Comparison of ENCODE assay signal across 14 mouse cellular contexts in the genomic region with DNA sequence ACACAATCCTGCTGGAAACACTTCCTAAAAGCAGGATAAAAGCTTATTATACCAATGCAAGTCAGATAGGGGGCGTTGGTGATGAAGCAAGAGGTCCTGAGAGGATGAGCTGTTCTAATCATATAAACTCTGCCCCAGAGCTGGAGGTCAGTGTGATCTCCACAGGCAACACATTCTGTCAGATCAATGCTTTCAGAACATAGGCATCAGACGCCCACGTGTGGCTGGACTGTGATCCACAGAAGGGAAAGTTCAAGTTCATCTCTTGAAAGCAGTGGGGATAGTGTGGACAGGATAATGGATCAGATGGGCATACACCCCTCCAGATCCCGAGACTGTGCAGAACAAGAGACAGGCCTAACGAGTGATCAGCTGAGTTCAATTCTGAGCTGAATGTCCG.
"Had no signal": no experiment of that assay in that cellular context is flagged by ENCODE, and none has a peak within 500 bp of the region (broad histone marks: within the 10 kb centered on the region; RNA-seq: fewer than 3 reads in every experiment).

No protein-coding gene starts in this region.

- H3K36me3 ChIP-seq: limb, embryonic 13.5 days; liver, embryonic 15.5 days; midbrain, embryonic 10.5 days; midbrain, embryonic 15.5 days; neural tube, embryonic 13.5 days had no signal

- DNase-seq: kidney, adult 8-10 months; kidney, postnatal 36 days; left cerebral cortex, postnatal 4 days; lung, postnatal 4 days; retina, postnatal 1 day; right cerebral cortex, postnatal 4 days; spleen, adult 18-20 months; thymus, adult 2 months; thymus, postnatal 25 days had no signal

- H3K9me3 ChIP-seq: limb, embryonic 13.5 days; liver, embryonic 15.5 days; midbrain, embryonic 10.5 days; midbrain, embryonic 15.5 days; neural tube, embryonic 13.5 days had no signal

- H3K4me3 ChIP-seq: limb, embryonic 13.5 days; liver, embryonic 15.5 days; midbrain, embryonic 10.5 days; midbrain, embryonic 15.5 days; neural tube, embryonic 13.5 days had no signal

- H3K27me3 ChIP-seq: limb, embryonic 13.5 days; midbrain, embryonic 15.5 days; neural tube, embryonic 13.5 days had no signal

- H3K27ac ChIP-seq: limb, embryonic 13.5 days; liver, embryonic 15.5 days; midbrain, embryonic 10.5 days; midbrain, embryonic 15.5 days; neural tube, embryonic 13.5 days had no signal

- H3K9ac ChIP-seq: limb, embryonic 13.5 days; liver, embryonic 15.5 days; midbrain, embryonic 15.5 days; neural tube, embryonic 13.5 days had no signal

- ATAC-seq: midbrain, embryonic 15.5 days had no signal

- H3K4me2 ChIP-seq: limb, embryonic 13.5 days; liver, embryonic 15.5 days; midbrain, embryonic 15.5 days; neural tube, embryonic 13.5 days had no signal

- H3K4me1 ChIP-seq: liver, embryonic 15.5 days had no signal
